Mouse (Mus musculus): Measurements from ENCODE around the gene Ccr5. TPM values are rescaled to one million over a fixed set of nuclear protein-coding genes. Genes with fewer than 3 reads are reported as not detected.
"Not testable (repeated sequence)": the region's sequence is repeated elsewhere in the genome, so short reads cannot be mapped to it uniquely, and the experiment has no call there.

Ccr5 gene
- polyA plus RNA-seq, 1 experiment from 2014 or later: 0.95 TPM

GRCm38 (mm10) chr9:124112591-124113239 is 8.6 kb upstream of the Ccr5 start:
- H3K27me3 ChIP-seq (replicated peaks): no peaks in the 10 kb centered on the region
- no peak overlapping the region for H3K4me2 ChIP-seq
- no peak overlapping the region for H3K27ac ChIP-seq (replicated peaks)
- WGBS: 91% methylated on average over 1 of the region's 1 CpGs
- H3K36me3 ChIP-seq: no peaks in the 10 kb centered on the region
- no peaks in the 10 kb centered on the region for H3K9me3 ChIP-seq (replicated peaks)
- H3K9ac ChIP-seq (replicated peaks): no peak overlapping the region
- no peaks in the 10 kb centered on the region for H3K4me1 ChIP-seq
- ATAC-seq (ENCODE audit: low FRiP score): no peak
- no peak overlapping the region for H3K4me3 ChIP-seq (replicated peaks)

GRCm38 (mm10) chr9:124113777-124114176 is 7.6 kb upstream of the Ccr5 start:
- Histone ChIP-seq H3K9me3 (replicated peaks) (no peaks in the 10 kb centered on the region), H3K4me3 (replicated peaks) (no peak overlapping the region), H3K4me1 (no peaks in the 10 kb centered on the region), H3K4me2 (no peak overlapping the region), H3K36me3 (no peaks in the 10 kb centered on the region), H3K9ac (replicated peaks) (no peak overlapping the region), H3K27me3 (replicated peaks) (no peaks in the 10 kb centered on the region), H3K27ac (replicated peaks) (no peak overlapping the region)
- no peak for ATAC-seq (ENCODE audit: low FRiP score)
- WGBS: 87% methylated on average over 1 of the region's 1 CpGs

DNA sequence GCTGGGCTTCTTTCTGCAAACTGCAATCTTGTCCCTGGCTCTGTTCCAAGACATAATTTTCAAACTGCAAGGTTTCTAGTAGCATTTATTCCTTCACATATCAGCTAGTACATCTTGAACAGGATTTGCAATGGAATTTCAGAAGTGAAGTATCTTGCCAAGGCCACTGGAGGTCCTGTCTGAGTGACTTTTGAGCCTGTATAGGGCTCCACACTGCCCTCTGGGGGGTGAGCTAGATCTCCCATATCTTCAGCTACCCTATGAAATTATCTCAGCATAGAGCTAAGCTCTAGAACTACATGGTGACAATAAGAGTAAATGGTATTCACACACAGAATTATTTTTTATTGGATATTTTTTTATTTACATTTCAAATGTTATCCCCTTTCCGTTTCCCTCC is 2.9 kb upstream of the Ccr5 start:
- Histone ChIP-seq H3K4me3 (replicated peaks) (no peak overlapping the region), H3K9ac (replicated peaks) (no peak overlapping the region), H3K9me3 (replicated peaks) (no peaks in the 10 kb centered on the region), H3K4me2 (no peak overlapping the region), H3K27ac (replicated peaks) (no peak overlapping the region), H3K27me3 (replicated peaks) (no peaks in the 10 kb centered on the region), H3K36me3 (no peaks in the 10 kb centered on the region), H3K4me1 (no peaks in the 10 kb centered on the region)
- 93% methylated on average over 1 of the region's 1 CpGs for WGBS
- no peak for ATAC-seq (ENCODE audit: low FRiP score)

DNA sequence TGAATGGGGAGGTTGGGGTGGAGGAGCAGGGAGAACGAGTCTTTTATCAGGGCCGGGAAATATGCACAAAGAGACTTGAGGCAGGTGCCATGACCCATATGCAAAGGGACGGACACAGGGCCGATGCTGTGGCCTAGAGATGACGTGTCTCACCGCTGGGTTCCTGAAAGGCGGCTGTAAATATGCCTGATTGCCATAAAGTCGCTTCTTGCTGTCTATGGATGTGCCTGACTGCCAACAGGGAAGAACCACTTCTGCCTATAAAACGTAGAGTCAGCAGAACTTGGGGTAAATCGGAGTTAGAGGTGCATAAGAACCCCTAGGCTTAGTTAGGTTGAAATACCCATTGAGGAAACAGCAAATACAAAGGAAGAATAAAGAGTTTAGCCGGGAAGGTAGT is 4.2 kb downstream of the Ccr5 start:
- no peak overlapping the region for H3K9ac ChIP-seq (replicated peaks)
- H3K9me3 ChIP-seq (replicated peaks): no peaks in the 10 kb centered on the region
- 73% methylated on average over 11 of the region's 11 CpGs for WGBS
- no peak overlapping the region for H3K4me3 ChIP-seq (replicated peaks)
- H3K27ac ChIP-seq (replicated peaks): no peak overlapping the region
- ATAC-seq (ENCODE audit: low FRiP score): no peak
- no peaks in the 10 kb centered on the region for H3K36me3 ChIP-seq
- H3K4me1 ChIP-seq: no peaks in the 10 kb centered on the region
- no peak overlapping the region for H3K4me2 ChIP-seq
- no peaks in the 10 kb centered on the region for H3K27me3 ChIP-seq (replicated peaks)

GRCm38 (mm10) chr9:124126373-124126772 is 5.0 kb downstream of the Ccr5 start:
- Histone ChIP-seq H3K4me2 (no peak overlapping the region), H3K9me3 (replicated peaks) (no peaks in the 10 kb centered on the region), H3K4me3 (replicated peaks) (no peak overlapping the region), H3K36me3 (no peaks in the 10 kb centered on the region), H3K27ac (replicated peaks) (no peak overlapping the region), H3K27me3 (replicated peaks) (no peaks in the 10 kb centered on the region), H3K9ac (replicated peaks) (no peak overlapping the region), H3K4me1 (no peaks in the 10 kb centered on the region)
- WGBS: 83% methylated on average over 5 of the region's 5 CpGs
- no peak for ATAC-seq (ENCODE audit: low FRiP score)

DNA sequence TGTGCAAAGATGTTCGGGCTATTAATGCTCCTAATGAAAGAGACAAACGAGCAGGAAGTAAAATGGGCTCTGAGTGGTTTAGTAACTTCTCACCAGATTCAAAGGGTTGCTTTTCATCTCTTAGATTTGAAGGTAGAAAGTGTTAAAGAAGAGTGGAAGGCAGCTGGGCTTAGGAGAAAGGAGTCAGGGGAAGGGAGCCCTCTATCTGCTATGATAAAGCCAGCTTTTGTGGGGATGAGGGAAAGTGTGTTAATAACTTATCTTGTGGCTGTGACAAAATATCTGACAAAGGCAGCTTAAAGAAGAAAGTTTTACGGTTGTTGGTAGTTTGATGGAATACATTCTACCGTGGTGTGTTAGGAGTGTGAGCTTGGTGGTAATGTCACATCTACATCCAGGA is 6.1 kb downstream of the Ccr5 start:
- H3K4me3 ChIP-seq (replicated peaks): no peak overlapping the region
- 45% methylated on average over 4 of the region's 4 CpGs for WGBS

DNA sequence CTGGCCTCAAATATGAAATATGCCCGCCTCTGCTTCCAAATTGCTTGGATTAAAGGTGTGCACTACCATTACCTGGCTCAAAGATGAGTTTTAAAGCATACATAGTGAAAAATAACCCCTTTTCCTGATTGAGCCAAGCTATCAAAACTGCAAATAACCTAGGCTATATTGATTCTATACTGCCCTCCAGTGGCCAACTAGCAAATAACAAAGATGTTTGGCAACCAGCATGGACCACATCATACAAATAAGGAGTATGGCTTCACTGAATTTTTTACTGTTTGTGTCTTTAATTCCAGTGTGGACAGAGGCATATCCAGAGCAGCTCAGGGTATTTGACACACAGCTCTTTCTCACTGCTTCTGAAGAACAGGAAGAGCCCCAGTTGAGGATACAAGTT is 7.0 kb downstream of the Ccr5 start:
- no peak overlapping the region for H3K27ac ChIP-seq (replicated peaks)
- no peaks in the 10 kb centered on the region for H3K36me3 ChIP-seq
- no peak for ATAC-seq (ENCODE audit: low FRiP score)
- H3K4me2 ChIP-seq: no peak overlapping the region
- H3K4me3 ChIP-seq (replicated peaks): no peak overlapping the region
- no peaks in the 10 kb centered on the region for H3K9me3 ChIP-seq (replicated peaks)
- WGBS: 5% methylated on average over 1 of the region's 1 CpGs
- H3K4me1 ChIP-seq: no peaks in the 10 kb centered on the region
- no peaks in the 10 kb centered on the region for H3K27me3 ChIP-seq (replicated peaks)
- no peak overlapping the region for H3K9ac ChIP-seq (replicated peaks)

More for the DNA sequence above, 6.1 kb downstream of the Ccr5 start:
- no peak overlapping the region for H3K4me2 ChIP-seq
- no peaks in the 10 kb centered on the region for H3K36me3 ChIP-seq
- H3K9me3 ChIP-seq (replicated peaks): no peaks in the 10 kb centered on the region
- H3K9ac ChIP-seq (replicated peaks): no peak overlapping the region
- no peak for ATAC-seq (ENCODE audit: low FRiP score)
- H3K4me1 ChIP-seq: no peaks in the 10 kb centered on the region
- H3K27me3 ChIP-seq (replicated peaks): no peaks in the 10 kb centered on the region
- no peak overlapping the region for H3K27ac ChIP-seq (replicated peaks)

DNA sequence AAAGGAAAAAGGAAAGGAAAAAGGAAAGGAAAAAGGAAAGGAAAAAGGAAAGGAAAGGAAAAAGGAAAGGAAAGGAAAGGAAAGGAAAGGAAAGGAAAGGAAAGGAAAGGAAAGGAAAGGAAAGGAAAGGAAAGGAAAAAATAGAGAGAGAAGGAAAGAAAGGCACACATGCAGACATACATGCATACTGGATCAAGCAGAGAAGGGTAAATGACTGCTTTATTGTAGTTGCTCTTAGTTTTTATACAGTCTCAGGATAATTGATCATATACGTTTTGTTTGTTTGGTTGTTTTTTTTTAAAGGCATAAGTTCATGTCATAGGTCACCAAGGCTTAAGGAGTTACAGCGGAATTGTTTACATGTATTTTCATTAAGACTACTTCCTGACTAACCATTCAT is 11.6 kb downstream of the Ccr5 start:
- H3K27ac ChIP-seq (replicated peaks); H3K27me3 ChIP-seq (replicated peaks); H3K9me3 ChIP-seq (replicated peaks); H3K9ac ChIP-seq (replicated peaks); ATAC-seq (ENCODE audit: low FRiP score); H3K4me2 ChIP-seq; H3K4me1 ChIP-seq; H3K36me3 ChIP-seq; H3K4me3 ChIP-seq (replicated peaks): not testable (repeated sequence)
- 91% methylated on average over 2 of the region's 2 CpGs for WGBS

- H3K9me3 ChIP-seq (replicated peaks); H3K27me3 ChIP-seq (replicated peaks); H3K36me3 ChIP-seq; H3K27ac ChIP-seq (replicated peaks); H3K4me2 ChIP-seq; H3K4me3 ChIP-seq (replicated peaks); ATAC-seq (ENCODE audit: low FRiP score); H3K9ac ChIP-seq (replicated peaks); H3K4me1 ChIP-seq: not testable (repeated sequence)
- 95% methylated on average over 1 of the region's 1 CpGs for WGBS
Observed at GRCm38 (mm10) chr9:124134919-124135318, 13.6 kb downstream of the Ccr5 start.

DNA sequence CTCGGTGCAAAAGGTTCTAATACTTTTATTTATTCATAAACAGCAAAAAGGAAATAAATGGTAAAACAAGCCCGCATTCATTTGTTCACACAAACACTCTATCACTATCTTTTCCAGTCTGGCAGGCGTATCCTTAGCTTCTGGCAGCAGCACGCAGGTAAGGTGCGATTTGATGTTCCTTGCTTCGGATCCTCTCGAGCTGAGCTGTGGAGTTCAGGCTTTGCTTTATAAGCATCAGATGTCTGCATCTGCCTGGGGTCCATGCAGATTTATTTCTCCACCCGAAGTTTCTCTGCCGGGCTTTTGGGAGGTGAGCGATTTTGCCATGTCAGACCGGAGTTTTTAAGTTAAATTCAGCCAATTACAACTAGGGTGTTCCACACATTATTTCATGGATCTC is 16.3 kb downstream of the Ccr5 start:
- Histone ChIP-seq H3K4me3 (replicated peaks) (no peak overlapping the region), H3K27me3 (replicated peaks) (no peaks in the 10 kb centered on the region), H3K9me3 (replicated peaks) (no peaks in the 10 kb centered on the region), H3K36me3 (no peaks in the 10 kb centered on the region), H3K9ac (replicated peaks) (no peak overlapping the region), H3K27ac (replicated peaks) (no peak overlapping the region), H3K4me2 (no peak overlapping the region), H3K4me1 (no peaks in the 10 kb centered on the region)
- WGBS: 83% methylated on average over 11 of the region's 11 CpGs
- no peak for ATAC-seq (ENCODE audit: low FRiP score)

- Histone ChIP-seq H3K4me3 (replicated peaks) (no peak overlapping the region), H3K36me3 (no peaks in the 10 kb centered on the region), H3K9me3 (replicated peaks) (no peaks in the 10 kb centered on the region), H3K27me3 (replicated peaks) (no peaks in the 10 kb centered on the region), H3K27ac (replicated peaks) (no peak overlapping the region), H3K4me1 (no peaks in the 10 kb centered on the region), H3K9ac (replicated peaks) (no peak overlapping the region), H3K4me2 (no peak overlapping the region)
- ATAC-seq (ENCODE audit: low FRiP score): no peak
- WGBS: 70% methylated on average over 4 of the region's 4 CpGs
Observed at GRCm38 (mm10) chr9:124138055-124138775, 16.9 kb downstream of the Ccr5 start.

GRCm38 (mm10) chr9:124143678-124144077 is 22.3 kb downstream of the Ccr5 start:
- Histone ChIP-seq H3K27ac (replicated peaks) (no peak overlapping the region), H3K4me2 (no peak overlapping the region), H3K27me3 (replicated peaks) (no peaks in the 10 kb centered on the region), H3K4me3 (replicated peaks) (no peak overlapping the region), H3K4me1 (no peaks in the 10 kb centered on the region), H3K9ac (replicated peaks) (no peak overlapping the region), H3K9me3 (replicated peaks) (no peaks in the 10 kb centered on the region), H3K36me3 (no peaks in the 10 kb centered on the region)
- 91% methylated on average over 1 of the region's 1 CpGs for WGBS
- no peak for ATAC-seq (ENCODE audit: low FRiP score)
